Mouse (Mus musculus) liver, embryonic 16.5 days (tissue): ENCODE measurements at regions not wholly inside any gene's neighbourhood (a gene's known extent, or its start where the extent isn't known, plus 50 kb on each side); places are given as distances from the start of the nearest gene placed in this dataset.

Experiments used
- ATAC-seq: fragments of 200-750 bp; cut with Nextera tagmentation; 2 replicates; pipeline ENCODE4 v1.8.0; 2017; ENCODE audit warnings: low read depth, mild to moderate bottlenecking, moderate number of reproducible peaks, moderate library complexity
- H3K27ac ChIP-seq: fragments of 300-500 bp; sonication (generic); 2 replicates; pipeline ENCODE4 v1.5.1; 2014; ENCODE audit warnings: mild to moderate bottlenecking, low read length
- H3K27me3 ChIP-seq: fragments of 300-500 bp; sonication (generic); 2 replicates; pipeline ENCODE4 v1.6.1; 2014; ENCODE audit warnings: low read depth, low read length, mixed read lengths; ENCODE audit not compliant: control insufficient read depth, insufficient read depth
- H3K36me3 ChIP-seq: fragments of 300-500 bp; sonication (generic); 2 replicates; pipeline ENCODE4 v1.6.1; 2014; ENCODE audit warnings: mild to moderate bottlenecking; ENCODE audit not compliant: control insufficient read depth, insufficient read depth
- H3K4me1 ChIP-seq: fragments of 300-500 bp; sonication (generic); 2 replicates; pipeline ENCODE4 v1.6.1; 2014; ENCODE audit warnings: low read depth, low read length, mixed read lengths; ENCODE audit not compliant: control insufficient read depth
- H3K4me2 ChIP-seq: fragments of 300-500 bp; sonication (generic); 2 replicates; pipeline ENCODE4 v1.6.1; 2014; ENCODE audit warnings: low read depth, low read length, mixed read lengths
- H3K4me3 ChIP-seq: fragments of 300-500 bp; sonication (generic); 2 replicates; pipeline ENCODE4 v1.5.1; 2014; ENCODE audit warnings: low read depth, mild to moderate bottlenecking, low read length
- H3K9ac ChIP-seq: fragments of 300-500 bp; sonication (generic); 2 replicates; pipeline ENCODE4 v1.6.1; 2014; ENCODE audit warnings: low read depth, low read length
- H3K9me3 ChIP-seq: fragments of 300-500 bp; sonication (generic); replicated peaks from 2 replicates; pipeline ENCODE4 v1.6.1; 2016; ENCODE audit warnings: low read length; ENCODE audit not compliant: control insufficient read depth
- WGBS: fragments of 180-500 bp; shearing (Covaris S2); extraction: QIAGEN DNeasy Blood & Tissue Kit; methylation state at CpG from one replicate; pipeline ENCODE4 v1.1.7; 2014; ENCODE audit not compliant: insufficient replicate concordance; 5-methylcytosine and 5-hydroxymethylcytosine counted together

DNA sequence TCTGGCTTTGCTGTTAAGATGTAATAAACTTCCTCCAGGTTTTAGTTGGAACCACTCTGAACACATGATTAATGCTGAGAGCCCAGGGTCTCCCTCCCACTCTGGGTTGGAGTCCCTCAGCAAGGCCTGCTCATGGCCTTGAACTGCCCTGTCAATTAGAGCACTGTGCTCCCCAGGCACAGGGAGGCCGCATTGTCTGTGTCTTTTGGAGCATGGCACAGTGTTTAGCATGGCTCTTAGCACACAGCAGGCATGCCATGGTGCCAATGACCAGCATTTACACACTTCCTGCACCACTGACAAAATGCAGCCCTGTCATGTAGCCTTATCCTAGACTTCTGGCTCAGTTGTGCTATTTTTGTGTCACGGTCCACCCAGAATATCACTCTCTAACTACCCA lies 398.2 kb upstream of the Mmadhc start:
- no peaks in the 10 kb centered on the region for H3K27me3 ChIP-seq
- 73% methylated on average over 2 of the region's 2 CpGs for WGBS

GRCm38 (mm10) chr2:50693784-50694350 lies 397.3 kb upstream of the Mmadhc start:
- Histone ChIP-seq H3K27ac (no peak overlapping the region), H3K4me3 (no peak overlapping the region), H3K4me1 (no peaks in the 10 kb centered on the region), H3K9ac (no peak overlapping the region), H3K27me3 (no peaks in the 10 kb centered on the region), H3K36me3 (no peaks in the 10 kb centered on the region), H3K4me2 (no peak overlapping the region), H3K9me3 (no peaks in the 10 kb centered on the region)
- 67% methylated on average over 7 of the region's 7 CpGs for WGBS
- no peak for ATAC-seq

More for the DNA sequence above, 398.2 kb upstream of the Mmadhc start:
- no peak overlapping the region for H3K4me3 ChIP-seq
- no peaks in the 10 kb centered on the region for H3K9me3 ChIP-seq
- H3K9ac ChIP-seq = no peak overlapping the region
- H3K4me2 ChIP-seq = no peak overlapping the region
- no peaks in the 10 kb centered on the region for H3K4me1 ChIP-seq
- no peak for ATAC-seq
- no peak overlapping the region for H3K27ac ChIP-seq
- H3K36me3 ChIP-seq = no peaks in the 10 kb centered on the region

DNA sequence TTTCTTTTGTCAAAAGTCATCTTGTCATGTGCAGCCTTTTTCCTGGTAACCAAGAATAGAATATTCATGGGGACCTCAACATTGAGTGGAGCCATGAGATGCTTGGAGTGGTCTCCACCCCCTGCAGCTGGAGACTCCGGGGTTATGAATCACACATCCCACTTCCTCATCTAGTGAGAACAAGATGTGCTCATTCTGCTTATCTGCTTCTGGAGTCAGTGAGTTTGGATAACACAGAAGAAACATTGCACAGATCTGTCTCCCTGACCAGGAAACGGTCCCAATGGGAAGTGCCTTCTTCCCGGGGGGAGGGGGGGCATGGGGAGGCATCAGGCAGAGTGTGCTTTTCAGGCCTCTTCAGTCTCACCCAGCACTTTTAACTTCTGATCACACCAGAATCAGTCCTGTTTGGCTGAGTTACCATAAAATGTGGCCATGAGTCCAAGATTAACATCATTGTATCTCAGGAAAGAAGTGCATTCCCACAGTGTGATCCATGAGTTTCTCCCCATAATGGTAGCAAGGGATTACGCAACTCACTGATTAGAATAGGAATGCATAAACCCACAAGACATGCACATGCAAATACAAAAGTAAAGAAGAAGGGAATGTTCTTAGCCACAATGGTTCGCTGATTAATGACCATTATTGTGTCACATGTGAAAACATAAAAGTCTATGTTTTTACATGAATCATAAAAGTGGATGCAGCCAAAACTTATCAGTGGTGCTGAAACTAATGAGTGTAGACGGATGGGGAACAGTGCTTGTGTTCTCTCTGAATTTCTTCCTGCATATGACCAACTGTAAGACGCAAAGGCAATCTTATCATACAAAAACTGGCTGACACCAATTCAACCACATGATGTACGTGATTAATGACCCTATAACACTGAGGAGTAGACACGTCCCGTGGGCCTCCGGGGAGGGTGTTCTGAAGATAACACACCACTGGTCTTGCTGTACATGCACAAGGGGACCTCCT lies 393.8 kb upstream of the Mmadhc start:
- no peak for ATAC-seq
- Histone ChIP-seq H3K9ac (no peak overlapping the region), H3K4me3 (no peak overlapping the region), H3K9me3 (no peaks in the 10 kb centered on the region), H3K27ac (no peak overlapping the region), H3K4me1 (peaks cover 5% of the 10 kb centered on the region; the same call in 1 of the 2 replicates), H3K36me3 (no peaks in the 10 kb centered on the region), H3K4me2 (no peak overlapping the region), H3K27me3 (no peaks in the 10 kb centered on the region)
- 31% methylated on average over 11 of the region's 11 CpGs for WGBS

GRCm38 (mm10) chr2:50687672-50688151 lies 391.1 kb upstream of the Mmadhc start:
- Histone ChIP-seq H3K4me1 (peaks cover 5% of the 10 kb centered on the region; the same call in 1 of the 2 replicates), H3K4me2 (no peak overlapping the region), H3K4me3 (no peak overlapping the region), H3K36me3 (no peaks in the 10 kb centered on the region), H3K9ac (no peak overlapping the region), H3K27ac (no peak overlapping the region), H3K9me3 (no peaks in the 10 kb centered on the region), H3K27me3 (no peaks in the 10 kb centered on the region)
- ATAC-seq = no peak
- 70% methylated on average over 10 of the region's 10 CpGs for WGBS

DNA sequence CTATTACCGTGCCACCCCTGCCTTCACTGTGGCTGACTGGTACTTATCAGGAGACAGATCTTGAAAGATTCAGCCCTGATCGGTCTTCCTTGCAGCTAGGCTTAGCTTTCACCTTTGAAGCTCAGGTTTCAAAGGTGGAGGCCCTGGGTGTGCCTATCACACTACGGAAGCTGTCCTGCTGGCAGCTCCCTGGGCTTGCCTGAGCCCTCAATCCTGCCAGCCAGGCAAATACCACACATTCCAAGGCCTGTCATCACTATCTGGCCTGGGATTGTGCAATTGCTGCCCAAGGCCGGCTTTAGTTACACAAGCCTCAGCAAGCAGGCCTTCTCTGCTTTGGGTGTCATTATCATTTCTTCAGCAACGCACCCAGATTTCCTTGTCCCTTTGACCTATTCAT lies 390.6 kb upstream of the Mmadhc start:
- no peak overlapping the region for H3K4me3 ChIP-seq
- peak; percentile 61 for ATAC-seq
- WGBS = 41% methylated on average over 5 of the region's 5 CpGs
- H3K9me3 ChIP-seq = no peaks in the 10 kb centered on the region
- no peak overlapping the region for H3K27ac ChIP-seq
- no peaks in the 10 kb centered on the region for H3K27me3 ChIP-seq
- H3K36me3 ChIP-seq = no peaks in the 10 kb centered on the region
- H3K9ac ChIP-seq = no peak overlapping the region
- H3K4me2 ChIP-seq = no peak overlapping the region
- H3K4me1 ChIP-seq = peaks cover 5% of the 10 kb centered on the region; the same call in 1 of the 2 replicates

DNA sequence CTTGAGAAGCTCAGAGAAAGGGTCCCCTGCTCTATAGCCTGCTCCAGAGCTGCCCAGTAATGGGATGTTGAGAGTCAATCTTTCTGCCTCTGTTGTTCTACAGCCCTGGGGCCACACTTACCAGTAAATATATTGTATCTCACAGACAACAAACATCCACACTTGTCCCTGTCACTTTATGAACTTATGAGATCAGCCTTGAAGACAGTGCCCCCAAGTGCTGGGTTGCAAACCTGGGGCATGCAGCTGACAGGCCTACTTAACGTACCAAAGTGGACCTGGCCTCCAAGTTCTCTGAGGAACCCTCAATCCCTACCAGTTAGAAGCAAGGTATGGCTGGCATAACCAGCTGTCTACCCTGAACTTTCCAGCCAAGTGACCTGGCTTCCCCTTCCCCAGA lies 380.9 kb upstream of the Mmadhc start:
- no peaks in the 10 kb centered on the region for H3K9me3 ChIP-seq
- no peaks in the 10 kb centered on the region for H3K4me1 ChIP-seq
- 53% methylated on average over 1 of the region's 1 CpGs for WGBS
- H3K27me3 ChIP-seq = no peaks in the 10 kb centered on the region
- H3K4me2 ChIP-seq = no peak overlapping the region
- H3K36me3 ChIP-seq = no peaks in the 10 kb centered on the region
- no peak overlapping the region for H3K9ac ChIP-seq
- no peak overlapping the region for H3K27ac ChIP-seq
- no peak overlapping the region for H3K4me3 ChIP-seq
- ATAC-seq = no peak

DNA sequence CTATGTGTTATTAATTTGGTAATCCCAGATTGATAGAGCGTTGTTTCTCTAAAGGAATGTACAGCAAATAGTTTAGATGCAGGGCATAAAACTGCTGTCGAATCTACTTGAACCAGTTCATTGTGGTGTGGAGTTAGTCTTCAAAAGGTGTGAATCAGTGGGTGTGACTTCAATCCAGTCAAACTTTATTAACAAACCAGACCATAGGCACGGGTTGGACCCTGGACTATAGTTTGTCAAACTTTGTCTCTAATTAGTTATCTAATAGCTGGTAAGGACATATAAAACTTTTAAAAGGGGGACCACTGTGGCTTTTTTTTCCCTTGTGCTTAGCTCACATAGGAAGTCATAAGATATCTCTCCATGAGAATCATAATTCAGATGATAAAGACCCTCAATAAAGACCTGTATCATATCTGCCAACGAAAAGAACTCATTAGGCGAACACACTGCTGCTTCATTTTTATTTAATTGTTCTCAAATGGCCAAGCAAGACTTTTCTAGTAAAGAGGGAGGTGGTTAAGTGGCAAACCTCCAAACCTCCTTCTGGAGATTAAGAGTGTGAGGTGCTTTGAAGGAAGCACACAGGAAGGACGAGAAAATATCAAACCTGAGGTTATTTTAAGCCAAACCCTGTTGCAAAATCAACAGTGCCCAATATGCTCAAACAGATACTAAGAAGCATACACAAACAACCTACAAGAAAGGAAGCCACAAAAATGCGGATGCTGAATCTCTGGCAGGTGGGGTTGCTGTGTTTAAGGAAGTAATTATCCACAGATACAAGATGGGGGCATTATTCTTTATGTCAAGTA lies 379.3 kb upstream of the Mmadhc start:
- no peak overlapping the region for H3K4me2 ChIP-seq
- no peak overlapping the region for H3K4me3 ChIP-seq
- no peak overlapping the region for H3K27ac ChIP-seq
- no peaks in the 10 kb centered on the region for H3K27me3 ChIP-seq
- H3K36me3 ChIP-seq = no peaks in the 10 kb centered on the region
- no peaks in the 10 kb centered on the region for H3K4me1 ChIP-seq
- H3K9me3 ChIP-seq = no peaks in the 10 kb centered on the region
- 48% methylated on average over 7 of the region's 7 CpGs for WGBS
- ATAC-seq = no peak
- H3K9ac ChIP-seq = no peak overlapping the region

GRCm38 (mm10) chr2:50674856-50675175 lies 378.2 kb upstream of the Mmadhc start:
- no peak overlapping the region for H3K9ac ChIP-seq
- no peak for ATAC-seq
- no peaks in the 10 kb centered on the region for H3K9me3 ChIP-seq
- H3K36me3 ChIP-seq = no peaks in the 10 kb centered on the region
- no peaks in the 10 kb centered on the region for H3K27me3 ChIP-seq
- H3K27ac ChIP-seq = no peak overlapping the region
- H3K4me1 ChIP-seq = no peaks in the 10 kb centered on the region
- H3K4me2 ChIP-seq = no peak overlapping the region
- WGBS = 49% methylated on average over 3 of the region's 3 CpGs
- no peak overlapping the region for H3K4me3 ChIP-seq
